Mouse (Mus musculus) liver, adult 2 months (tissue): ENCODE measurements around the gene Efemp2. TPM values are rescaled to one million over a fixed set of nuclear protein-coding genes. Genes with fewer than 3 reads are reported as not detected.

Experiments used
- DNase-seq: peaks from one replicate; pipeline ENCODE4 v3.0.0-alpha.2; 2011; ENCODE audit warnings: low read depth, low spot score; ENCODE audit errors: extremely low read depth
- H3K27ac ChIP-seq: fragments of 200-500 bp; replicated peaks from 2 replicates; pipeline ENCODE4 v1.5.1; 2012; ENCODE audit warnings: low read depth, mild to moderate bottlenecking, control low read depth, inconsistent platforms, low read length; ENCODE audit not compliant: insufficient read depth
- H3K27me3 ChIP-seq: fragments of 200-500 bp; 2 replicates; pipeline ENCODE4 v1.6.1; 2012; ENCODE audit warnings: mild to moderate bottlenecking, moderate library complexity, low read length, inconsistent platforms; ENCODE audit not compliant: control insufficient read depth, insufficient read depth
- H3K36me3 ChIP-seq: fragments of 200-500 bp; 2 replicates; pipeline ENCODE4 v1.6.1; 2012; ENCODE audit warnings: low read length, inconsistent platforms; ENCODE audit not compliant: control insufficient read depth, insufficient read depth
- H3K4me1 ChIP-seq: fragments of 200-500 bp; 2 replicates; pipeline ENCODE4 v1.6.1; 2011; ENCODE audit warnings: low read length; ENCODE audit not compliant: control insufficient read depth, insufficient read depth
- H3K4me3 ChIP-seq: fragments of 200-500 bp; 2 replicates; pipeline ENCODE4 v1.5.1; 2011; ENCODE audit warnings: low read depth, mild to moderate bottlenecking, control low read depth, low read length, moderate library complexity; ENCODE audit not compliant: insufficient read depth
- H3K79me2 ChIP-seq: fragments of 200-500 bp; 2 replicates; pipeline ENCODE4 v1.6.1; 2012; ENCODE audit warnings: inconsistent platforms, mild to moderate bottlenecking, low read length, moderate library complexity; ENCODE audit not compliant: control insufficient read depth, insufficient read depth
- H3K9ac ChIP-seq: fragments of 200-500 bp; 2 replicates; pipeline ENCODE4 v1.6.1; 2012; ENCODE audit warnings: low read depth, mild to moderate bottlenecking, control low read depth, inconsistent platforms, low read length
- CTCF ChIP-seq: fragments of 200-500 bp; IDR thresholded peaks from 2 replicates; pipeline ENCODE4 v1.5.1; 2011; ENCODE audit warnings: low read depth, low read length, control low read depth
- POLR2A ChIP-seq: fragments of 200-500 bp; IDR thresholded peaks from 2 replicates; pipeline ENCODE4 v1.6.1; 2011; ENCODE audit warnings: low read length, control low read depth; ENCODE audit not compliant: insufficient read depth; ENCODE audit errors: extremely low read depth
- WGBS: fragments of 180-500 bp; shearing (Covaris S2); methylation state at CpG from one replicate; pipeline ENCODE4 v1.1.7; 2018; 5-methylcytosine and 5-hydroxymethylcytosine counted together
- polyA plus RNA-seq: library from polyadenylated mRNA; depleted of rRNA; stranded (reverse); fragments of >200 nt; gene quantifications from 2 replicates; pipeline ENCODE4 v1.2.3, GENCODE M21; 2012
- total RNA-seq: library from RNA; depleted of rRNA; stranded (reverse); fragments of >200 nt; gene quantifications from 2 replicates; pipeline ENCODE4 v1.2.3, GENCODE M21; 2014

The Efemp2 gene
- total and polyA plus RNA-seq, 2 experiments: 4.3 to 7.7 TPM

- TF ChIP-seq CTCF (no peak), POLR2A (no peak)
- H3K27ac ChIP-seq: peak overlapping the region; percentile 86
- 16% methylated on average over 26 of the region's 26 CpGs for WGBS
- no peaks in the 10 kb centered on the region for H3K27me3 ChIP-seq
- H3K79me2 ChIP-seq: peaks cover 15% of the 10 kb centered on the region; the same call in 1 of the 2 replicates
- H3K4me1 ChIP-seq: peaks cover 8% of the 10 kb centered on the region
- H3K4me3 ChIP-seq: peak overlapping the region; percentile 87
- H3K36me3 ChIP-seq: no peaks in the 10 kb centered on the region
- DNase-seq: no peak
- peak overlapping the region; percentile 93 for H3K9ac ChIP-seq
Measured at GRCm38 (mm10) chr19:5456241-5456921, 17.4 kb upstream of the Efemp2 start.

GRCm38 (mm10) chr19:5456922-5457745 is 16.6 kb upstream of the Efemp2 start:
- Histone ChIP-seq H3K4me3 (peak overlapping the region; percentile 87), H3K79me2 (peaks cover 15% of the 10 kb centered on the region; the same call in 1 of the 2 replicates), H3K27me3 (no peaks in the 10 kb centered on the region), H3K4me1 (peaks cover 8% of the 10 kb centered on the region), H3K9ac (peak overlapping the region; percentile 93), H3K36me3 (no peaks in the 10 kb centered on the region), H3K27ac (peak overlapping the region; percentile 86)
- DNase-seq: peak; percentile 68
- TF ChIP-seq CTCF (no peak), POLR2A (peak; percentile 90)
- WGBS: 1% methylated on average over 70 of the region's 70 CpGs

- 12% methylated on average over 14 of the region's 14 CpGs for WGBS
- Histone ChIP-seq H3K27ac (peak within 1 kb of the TSS; percentile 86), H3K4me1 (peaks cover 8% of the 10 kb centered on the region), H3K4me3 (peak within 1 kb of the TSS; percentile 87), H3K9ac (peak within 1 kb of the TSS; percentile 93), H3K36me3 (no peaks in the 10 kb centered on the region), H3K27me3 (no peaks in the 10 kb centered on the region), H3K79me2 (peaks cover 15% of the 10 kb centered on the region; the same call in 1 of the 2 replicates)
- no peak for TF ChIP-seq CTCF
- no peak for TF ChIP-seq POLR2A
- peak; percentile 56 for DNase-seq
Measured at GRCm38 (mm10) chr19:5457746-5458442, 15.9 kb upstream of the Efemp2 start, which contains the start of gene Ccdc85b. Gene Ccdc85b, minus strand, starts transcription at chr19:5457894.

GRCm38 (mm10) chr19:5459019-5459418 is 14.7 kb upstream of the Efemp2 start:
- peaks cover 8% of the 10 kb centered on the region for H3K4me1 ChIP-seq
- no peaks in the 10 kb centered on the region for H3K27me3 ChIP-seq
- no peak overlapping the region for H3K27ac ChIP-seq
- no peak overlapping the region for H3K4me3 ChIP-seq
- no peak for DNase-seq
- 75% methylated on average over 7 of the region's 7 CpGs for WGBS
- no peaks in the 10 kb centered on the region for H3K36me3 ChIP-seq
- peaks cover 15% of the 10 kb centered on the region; the same call in 1 of the 2 replicates for H3K79me2 ChIP-seq
- no peak for TF ChIP-seq POLR2A
- no peak for TF ChIP-seq CTCF
- no peak overlapping the region for H3K9ac ChIP-seq

GRCm38 (mm10) chr19:5459896-5460295 is 13.9 kb upstream of the Efemp2 start:
- Histone ChIP-seq H3K4me3 (no peak overlapping the region), H3K27ac (no peak overlapping the region), H3K79me2 (peaks cover 15% of the 10 kb centered on the region; the same call in 1 of the 2 replicates), H3K4me1 (peaks cover 8% of the 10 kb centered on the region), H3K27me3 (no peaks in the 10 kb centered on the region), H3K9ac (no peak overlapping the region; the same call in 1 of the 2 replicates), H3K36me3 (no peaks in the 10 kb centered on the region)
- TF ChIP-seq POLR2A (no peak), CTCF (no peak)
- 21% methylated on average over 3 of the region's 3 CpGs for WGBS
- DNase-seq: no peak
